Mouse (Mus musculus) left cerebral cortex, adult 8-10 months (tissue): ENCODE results near the gene Slc29a4. TPM values are rescaled to one million over a fixed set of nuclear protein-coding genes. Genes with fewer than 3 reads are reported as not detected.

Experiments used
- DNase-seq, 2 experiments: peaks; one replicate each; pipeline ENCODE4 v3.0.0; 2022; ENCODE audit warnings: low spot score in 2 of 2
- total RNA-seq, 4 experiments: library from RNA; stranded (reverse); gene quantifications; 2 replicates each; pipeline ENCODE4 v1.2.4; 2022

The Slc29a4 gene
- 10 to 100 TPM in 1 of 4 experiments, 1 to 10 TPM in 3; 6.3 to 16.9 (median 9.3) TPM for total RNA-seq

GRCm38 (mm10) chr5:142692248-142692647 lies at the start of gene Slc29a4:
Gene Slc29a4, plus strand, starts transcription at chr5:142692512.
- DNase-seq = peak; percentile 33 to 77

- DNase-seq = no peak
These were observed 44.1 kb upstream of the Slc29a4 start for GRCm38 (mm10) chr5:142648162-142648561.

GRCm38 (mm10) chr5:142649460-142650050 lies 42.8 kb upstream of the Slc29a4 start:
- DNase-seq = no peak

GRCm38 (mm10) chr5:142650390-142650789 lies 41.9 kb upstream of the Slc29a4 start:
- DNase-seq = no peak

GRCm38 (mm10) chr5:142650794-142651497 lies 41.4 kb upstream of the Slc29a4 start:
- DNase-seq = no peak

- DNase-seq = no peak
These were observed 40.0 kb upstream of the Slc29a4 start for GRCm38 (mm10) chr5:142652266-142652665.

- DNase-seq = no peak
These were observed 31.5 kb upstream of the Slc29a4 start for GRCm38 (mm10) chr5:142660656-142661434.

- no peak for DNase-seq
These were observed 24.4 kb upstream of the Slc29a4 start for GRCm38 (mm10) chr5:142667921-142668320.

GRCm38 (mm10) chr5:142668556-142669263 lies 23.6 kb upstream of the Slc29a4 start:
- DNase-seq = no peak

- peak in 1 of 2 experiments; percentile 50 for DNase-seq
These were observed 22.6 kb upstream of the Slc29a4 start for GRCm38 (mm10) chr5:142669726-142670125.

- no peak for DNase-seq
These were observed 19.2 kb upstream of the Slc29a4 start for GRCm38 (mm10) chr5:142673082-142673481.

GRCm38 (mm10) chr5:142678141-142678571 lies 14.2 kb upstream of the Slc29a4 start:
- no peak for DNase-seq

- no peak for DNase-seq
These were observed 13.2 kb upstream of the Slc29a4 start for GRCm38 (mm10) chr5:142679065-142679464.

- no peak for DNase-seq
These were observed 10.4 kb upstream of the Slc29a4 start for GRCm38 (mm10) chr5:142681911-142682310.

- DNase-seq = no peak
These were observed 9.8 kb upstream of the Slc29a4 start for GRCm38 (mm10) chr5:142682529-142682928.

GRCm38 (mm10) chr5:142688866-142689265 lies 3.4 kb upstream of the Slc29a4 start:
- no peak for DNase-seq

- DNase-seq = no peak
These were observed 2.0 kb upstream of the Slc29a4 start for GRCm38 (mm10) chr5:142690343-142690742.

- DNase-seq = no peak
These were observed 842 bp downstream of the Slc29a4 start for GRCm38 (mm10) chr5:142692971-142693737.

GRCm38 (mm10) chr5:142693738-142694430 lies 1.6 kb downstream of the Slc29a4 start:
- DNase-seq = no peak
